ENCODE assay signal across 8 mouse cellular contexts in genomic region chr5:144222811-144223502, GRCm38 (mm10). TPM values are rescaled to one million over a fixed set of nuclear protein-coding genes. Genes with fewer than 3 reads are reported as not detected.
DNase-seq lines count a peak whose midpoint lies in the region; ATAC-seq and TF ChIP-seq lines count a peak whose summit lies in the region.

No protein-coding gene starts in this region.

- H3K9me3 ChIP-seq in forebrain, embryonic 15.5 days: no peaks in the 10 kb centered on the region
- no peaks in the 10 kb centered on the region for H3K9me3 ChIP-seq in hindbrain, postnatal 0 days (ENCODE audit: low read length)
- H3K9me3 ChIP-seq in midbrain, postnatal 0 days (ENCODE audit: low read length): no peaks in the 10 kb centered on the region

- H3K4me3 ChIP-seq in gastrocnemius, adult 2 months: peak overlapping the region; percentile 96
- H3K4me3 ChIP-seq in bone marrow, adult 2 months (replicated peaks; ENCODE audit: control insufficient read depth, low read depth, low read length): peak overlapping the region; percentile 83
- peak overlapping the region; percentile 82 for H3K4me3 ChIP-seq in forebrain, embryonic 15.5 days
- H3K4me3 ChIP-seq in hindbrain, postnatal 0 days (ENCODE audit: low read length): peak overlapping the region; percentile 76
- peak overlapping the region; percentile 69 for H3K4me3 ChIP-seq in liver, adult 2 months (ENCODE audit: insufficient read depth, low read depth, low read length)
- H3K4me3 ChIP-seq in midbrain, postnatal 0 days (ENCODE audit: low read depth, low read length): peak overlapping the region; percentile 76

- peak overlapping the region; percentile 75 for H3K9ac ChIP-seq in forebrain, embryonic 15.5 days (replicated peaks)
- peak overlapping the region; percentile 74 for H3K9ac ChIP-seq in hindbrain, postnatal 0 days (replicated peaks; ENCODE audit: low read length)
- H3K9ac ChIP-seq in liver, adult 2 months (ENCODE audit: low read depth, low read length): peak overlapping the region; percentile 76
- peak overlapping the region; percentile 81 for H3K9ac ChIP-seq in midbrain, postnatal 0 days (replicated peaks; ENCODE audit: low read length, poor library complexity, severe bottlenecking)

- no peak for TF ChIP-seq CTCF in gastrocnemius, adult 2 months (IDR thresholded peaks at IDR 0.05)
- TF ChIP-seq CTCF in bone marrow, adult 2 months (IDR thresholded peaks at IDR 0.05; ENCODE audit: control insufficient read depth, insufficient read depth, low read length): no peak
- no peak for TF ChIP-seq CTCF in hindbrain, postnatal 0 days (IDR thresholded peaks at IDR 0.05; ENCODE audit: low read depth)
- TF ChIP-seq CTCF in liver, adult 2 months (IDR thresholded peaks at IDR 0.05; ENCODE audit: low read depth, low read length): no peak
- TF ChIP-seq CTCF in midbrain, postnatal 0 days (IDR thresholded peaks at IDR 0.05): no peak

- DNase-seq in gastrocnemius, adult 2 months: peak; percentile 62
- no peak for DNase-seq in gastrocnemius, postnatal 4 days (ENCODE audit: low spot score in 2 of 2)
- peak; percentile 59 for DNase-seq in hindbrain, postnatal 0 days (ENCODE audit: low spot score)
- no peak for DNase-seq in liver, adult 2 months (ENCODE audit: extremely low read depth, low read depth, low spot score)
- peak; percentile 49 for DNase-seq in midbrain, postnatal 0 days (ENCODE audit: low spot score)
- no peak for DNase-seq in frontal cortex, postnatal 14 days (ENCODE audit: low spot score in 2 of 2)

- H3K79me2 ChIP-seq in liver, adult 2 months (ENCODE audit: control insufficient read depth, insufficient read depth, low read length): no peaks in the 10 kb centered on the region

- no peaks in the 10 kb centered on the region; the same call in none of the 2 replicates for H3K4me1 ChIP-seq in bone marrow, adult 2 months (ENCODE audit: control insufficient read depth, insufficient read depth, low read length)
- H3K4me1 ChIP-seq in forebrain, embryonic 15.5 days: peaks cover 33% of the 10 kb centered on the region
- peaks cover 12% of the 10 kb centered on the region for H3K4me1 ChIP-seq in hindbrain, postnatal 0 days (ENCODE audit: insufficient read depth, low read length)
- peaks cover 8% of the 10 kb centered on the region for H3K4me1 ChIP-seq in liver, adult 2 months (ENCODE audit: control insufficient read depth, insufficient read depth, low read length)
- H3K4me1 ChIP-seq in midbrain, postnatal 0 days (ENCODE audit: insufficient read depth, low read length): peaks cover 10% of the 10 kb centered on the region; the same call in 1 of the 2 replicates

- TF ChIP-seq POLR2A in bone marrow, adult 2 months (IDR thresholded peaks at IDR 0.05; ENCODE audit: borderline replicate concordance, control insufficient read depth, low read depth, low read length): no peak
- no peak for TF ChIP-seq POLR2A in liver, adult 2 months (IDR thresholded peaks at IDR 0.05; ENCODE audit: extremely low read depth, insufficient read depth, low read length)

- WGBS in bone marrow, adult 2 months: under 1% methylated on average over 25 of the region's 25 CpGs
- WGBS in forebrain, embryonic 15.5 days: 3% methylated on average over 25 of the region's 25 CpGs
- WGBS in hindbrain, postnatal 0 days: 2% methylated on average over 25 of the region's 25 CpGs
- WGBS in liver, adult 2 months: 2% methylated on average over 25 of the region's 25 CpGs
- 3% methylated on average over 25 of the region's 25 CpGs for WGBS in midbrain, postnatal 0 days

- H3K27me3 ChIP-seq in forebrain, embryonic 15.5 days: no peaks in the 10 kb centered on the region
- H3K27me3 ChIP-seq in hindbrain, postnatal 0 days (ENCODE audit: insufficient read depth, low read length): no peaks in the 10 kb centered on the region
- H3K27me3 ChIP-seq in liver, adult 2 months (ENCODE audit: control insufficient read depth, insufficient read depth, low read length): no peaks in the 10 kb centered on the region
- H3K27me3 ChIP-seq in midbrain, postnatal 0 days (ENCODE audit: insufficient read depth, low read length): no peaks in the 10 kb centered on the region

- peak overlapping the region; percentile 92 for H3K27ac ChIP-seq in gastrocnemius, adult 2 months
- peak overlapping the region; percentile 31 for H3K27ac ChIP-seq in bone marrow, adult 2 months (ENCODE audit: control insufficient read depth, insufficient read depth, low read depth, low read length, poor library complexity)
- H3K27ac ChIP-seq in forebrain, embryonic 15.5 days (replicated peaks): peak overlapping the region; percentile 82
- H3K27ac ChIP-seq in hindbrain, postnatal 0 days: peak overlapping the region; percentile 84
- H3K27ac ChIP-seq in liver, adult 2 months (replicated peaks; ENCODE audit: insufficient read depth, low read depth, low read length): peak overlapping the region; percentile 47
- peak overlapping the region; percentile 67 for H3K27ac ChIP-seq in midbrain, postnatal 0 days (ENCODE audit: low read depth, low read length)

- no peaks in the 10 kb centered on the region for H3K36me3 ChIP-seq in forebrain, embryonic 15.5 days
- no peaks in the 10 kb centered on the region for H3K36me3 ChIP-seq in hindbrain, postnatal 0 days (ENCODE audit: insufficient read depth, low read length)
- no peaks in the 10 kb centered on the region for H3K36me3 ChIP-seq in liver, adult 2 months (ENCODE audit: control insufficient read depth, insufficient read depth, low read length)
- H3K36me3 ChIP-seq in midbrain, postnatal 0 days (ENCODE audit: insufficient read depth, low read length): no peaks in the 10 kb centered on the region

- intact Hi-C loops in gastrocnemius, adult 2 months (cut with DNase I): loop anchor here (2.0 to 10.0 kb wide), 2 partner anchors 32 to 1108 kb away; partner anchors contain the start of gene Rnf216

- peak; percentile 81 for ATAC-seq in forebrain, embryonic 15.5 days (replicated peaks)
- ATAC-seq in hindbrain, postnatal 0 days: peak; percentile 80
- peak; percentile 74 for ATAC-seq in midbrain, postnatal 0 days (ENCODE audit: low FRiP score)

- peak overlapping the region; percentile 84 for H3K4me2 ChIP-seq in forebrain, embryonic 15.5 days (replicated peaks)
- H3K4me2 ChIP-seq in hindbrain, postnatal 0 days (ENCODE audit: low read depth, low read length): peak overlapping the region; percentile 91
- H3K4me2 ChIP-seq in midbrain, postnatal 0 days (ENCODE audit: low read depth, low read length, poor library complexity, severe bottlenecking): peak overlapping the region; percentile 93

RNA-seq across cellular contexts. Expression of gene Tecpr1, which starts 0.5 kb away (rescaled TPM):
- total RNA-seq in gastrocnemius, adult 2 months (2021): 10 to 100 TPM; 15.4 to 19.1 TPM
- 10 to 100 TPM; 27.5 to 28.6 TPM for total RNA-seq in gastrocnemius, postnatal 4 days (2021)
- polyA plus RNA-seq in bone marrow, adult 2 months (2011; ENCODE audit: insufficient read depth, insufficient read length, low replicate concordance, missing spikeins): 9.6 and 11.9 TPM in 2 replicates
- 46.3 and 50.8 TPM in 2 replicates for polyA plus RNA-seq in forebrain, embryonic 15.5 days (2015; fragmentation: Nextera tagmentation; extraction: Ambion mirVana)
- 66.2 and 77.5 TPM in 2 replicates for total RNA-seq in hindbrain, postnatal 0 days (2014; rRNA removed)
- polyA plus RNA-seq in hindbrain, postnatal 0 days (2015; fragmentation: Nextera tagmentation; extraction: Ambion mirVana): 34.1 and 34.7 TPM in 2 replicates
- total RNA-seq in liver, adult 2 months (2014; rRNA removed): 5.9 and 6.6 TPM in 2 replicates
- polyA plus RNA-seq in liver, adult 2 months (2012; rRNA removed): 9.3 and 13.0 TPM in 2 replicates
- 65.4 and 68.4 TPM in 2 replicates for total RNA-seq in midbrain, postnatal 0 days (2014; rRNA removed)
- polyA plus RNA-seq in midbrain, postnatal 0 days (2015; fragmentation: Nextera tagmentation; extraction: Ambion mirVana): 36.0 and 37.3 TPM in 2 replicates

RNA-seq across cellular contexts. Expression of gene Bri3, which starts 21.3 kb away (rescaled TPM):
- total RNA-seq in gastrocnemius, adult 2 months (2021): 10 to 100 TPM; 36.4 to 45.7 TPM
- total RNA-seq in gastrocnemius, postnatal 4 days (2021): 10 to 100 TPM; 59.4 to 62.4 TPM
- 29.0 and 57.2 TPM in 2 replicates for polyA plus RNA-seq in bone marrow, adult 2 months (2011; ENCODE audit: insufficient read depth, insufficient read length, low replicate concordance, missing spikeins)
- polyA plus RNA-seq in forebrain, embryonic 15.5 days (2015; fragmentation: Nextera tagmentation; extraction: Ambion mirVana): 111 and 115 TPM in 2 replicates
- total RNA-seq in hindbrain, postnatal 0 days (2014; rRNA removed): 18.2 and 22.1 TPM in 2 replicates
- polyA plus RNA-seq in hindbrain, postnatal 0 days (2015; fragmentation: Nextera tagmentation; extraction: Ambion mirVana): 113 and 114 TPM in 2 replicates
- total RNA-seq in liver, adult 2 months (2014; rRNA removed): 24.9 and 29.5 TPM in 2 replicates
- 74.6 and 85.7 TPM in 2 replicates for polyA plus RNA-seq in liver, adult 2 months (2012; rRNA removed)
- total RNA-seq in midbrain, postnatal 0 days (2014; rRNA removed): 11.0 and 19.4 TPM in 2 replicates
- 116 and 124 TPM in 2 replicates for polyA plus RNA-seq in midbrain, postnatal 0 days (2015; fragmentation: Nextera tagmentation; extraction: Ambion mirVana)

RNA-seq across cellular contexts. Expression of gene Bhlha15, which starts 32.9 kb away (rescaled TPM):
- total RNA-seq in gastrocnemius, adult 2 months (2021): not detected
- not detected for total RNA-seq in gastrocnemius, postnatal 4 days (2021)
- polyA plus RNA-seq in bone marrow, adult 2 months (2011; ENCODE audit: insufficient read depth, insufficient read length, low replicate concordance, missing spikeins): 0.56 and 0.72 TPM in 2 replicates
- 0.05 and 0.14 TPM in 2 replicates for polyA plus RNA-seq in forebrain, embryonic 15.5 days (2015; fragmentation: Nextera tagmentation; extraction: Ambion mirVana)
- total RNA-seq in hindbrain, postnatal 0 days (2014; rRNA removed): 0.10 and 0.93 TPM in 2 replicates
- 0.08 TPM in 2 replicates for polyA plus RNA-seq in hindbrain, postnatal 0 days (2015; fragmentation: Nextera tagmentation; extraction: Ambion mirVana)
- total RNA-seq in liver, adult 2 months (2014; rRNA removed): 0.13 and 0.18 TPM in 2 replicates
- polyA plus RNA-seq in liver, adult 2 months (2012; rRNA removed): 0.04 and 0.70 TPM in 2 replicates
- total RNA-seq in midbrain, postnatal 0 days (2014; rRNA removed): 0.09 TPM in 1 of 2 replicates, not detected in the other
- polyA plus RNA-seq in midbrain, postnatal 0 days (2015; fragmentation: Nextera tagmentation; extraction: Ambion mirVana): 0.06 and 0.09 TPM in 2 replicates

Comparison
In these comparisons a context has a peak if more than half of its experiments do, and no peak if none do; other contexts are left out.
1. DNase-seq: peak in gastrocnemius, adult 2 months (single experiment), hindbrain, postnatal 0 days (single experiment) and midbrain, postnatal 0 days (single experiment); none in gastrocnemius, postnatal 4 days (0 of 2), liver, adult 2 months (single experiment) and frontal cortex, postnatal 14 days (0 of 2).
2. H3K27ac ChIP-seq: peak in every context shown above with its lines; median percentile 92 in gastrocnemius, adult 2 months; 84 in hindbrain, postnatal 0 days; 82 in forebrain, embryonic 15.5 days; 67 in midbrain, postnatal 0 days; 47 in liver, adult 2 months; 31 in bone marrow, adult 2 months.
3. Peak in every context shown above with its lines, with median percentiles within 50 percentile points of each other: H3K4me3 ChIP-seq, ATAC-seq, H3K4me2 ChIP-seq and H3K9ac ChIP-seq.